Mouse (Mus musculus): ENCODE results near the gene Cfap61.
A peak's percentile ranks its signal among the peaks of the same experiment; 100 is the strongest.

Cfap61 gene

DNA sequence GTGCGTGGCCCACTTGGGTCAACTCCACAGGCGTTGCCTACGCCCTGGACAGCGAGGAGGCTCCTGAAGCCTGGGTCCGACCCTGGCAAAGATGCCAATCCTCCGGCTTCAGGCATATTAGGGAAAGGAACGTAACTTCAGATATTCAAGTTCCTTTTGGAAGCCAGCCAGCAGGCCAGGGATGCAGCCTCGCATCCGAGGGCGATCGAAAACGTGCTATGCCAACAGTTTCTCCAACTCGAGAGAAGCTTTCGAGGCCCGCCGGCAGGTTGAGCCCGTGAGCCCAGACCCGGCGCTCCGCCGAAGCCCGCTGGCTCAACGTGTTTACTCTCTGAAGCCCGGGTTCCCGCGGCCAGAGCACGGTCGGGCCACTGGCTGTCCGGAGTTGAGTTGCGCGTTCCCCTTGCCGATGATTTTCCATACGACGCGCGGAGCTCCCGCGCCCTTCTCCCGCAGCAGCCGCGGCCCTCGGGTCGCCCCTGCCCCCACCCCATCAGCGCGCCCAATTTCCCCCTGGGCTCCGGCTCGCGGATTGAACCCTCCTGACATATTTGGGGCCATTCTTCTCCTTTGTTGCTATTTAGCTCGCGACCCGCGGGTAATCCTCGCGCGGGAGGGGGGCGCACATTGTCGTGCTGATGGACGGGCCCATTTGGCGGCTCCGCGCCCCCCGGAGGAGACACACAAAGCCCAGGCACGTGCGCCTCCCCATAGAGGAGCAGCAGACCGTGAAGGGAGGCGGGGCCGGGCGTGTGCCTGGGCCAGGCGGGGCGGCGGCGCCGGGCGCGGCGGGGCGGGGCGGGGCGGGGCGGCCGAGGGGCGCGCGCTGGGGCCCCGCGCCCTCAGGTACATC, 286.7 kb downstream of the Cfap61 start, which contains the start of gene Insm1:
Gene Insm1 (plus strand): TSS at position 846 of the 853 bp plus-strand sequence.
- peak in 1 of 2 experiments; percentile 32 for DNase-seq (ENCODE audit: low spot score in 2 of 2)

DNA sequence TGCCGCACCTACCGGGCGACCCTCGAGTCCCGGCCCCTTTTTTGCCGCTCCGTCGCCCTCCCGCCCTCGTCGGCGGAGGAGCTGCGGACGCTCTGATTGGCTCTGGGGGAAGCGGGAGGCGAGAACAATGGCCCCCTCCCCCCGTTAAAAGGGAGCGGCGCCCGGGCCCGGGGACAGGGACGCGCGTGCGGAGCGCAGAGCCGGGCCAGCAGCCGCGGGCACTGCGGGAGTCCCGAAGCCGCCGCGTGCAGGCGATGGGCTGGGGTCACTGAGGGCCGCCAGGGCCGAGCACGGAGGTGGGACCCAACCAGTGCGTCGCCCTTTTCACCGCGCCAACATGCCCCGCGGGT, 287.3 kb downstream of the Cfap61 start:
- peak in 1 of 2 experiments; percentile 27 for DNase-seq (ENCODE audit: low spot score in 2 of 2)

DNA sequence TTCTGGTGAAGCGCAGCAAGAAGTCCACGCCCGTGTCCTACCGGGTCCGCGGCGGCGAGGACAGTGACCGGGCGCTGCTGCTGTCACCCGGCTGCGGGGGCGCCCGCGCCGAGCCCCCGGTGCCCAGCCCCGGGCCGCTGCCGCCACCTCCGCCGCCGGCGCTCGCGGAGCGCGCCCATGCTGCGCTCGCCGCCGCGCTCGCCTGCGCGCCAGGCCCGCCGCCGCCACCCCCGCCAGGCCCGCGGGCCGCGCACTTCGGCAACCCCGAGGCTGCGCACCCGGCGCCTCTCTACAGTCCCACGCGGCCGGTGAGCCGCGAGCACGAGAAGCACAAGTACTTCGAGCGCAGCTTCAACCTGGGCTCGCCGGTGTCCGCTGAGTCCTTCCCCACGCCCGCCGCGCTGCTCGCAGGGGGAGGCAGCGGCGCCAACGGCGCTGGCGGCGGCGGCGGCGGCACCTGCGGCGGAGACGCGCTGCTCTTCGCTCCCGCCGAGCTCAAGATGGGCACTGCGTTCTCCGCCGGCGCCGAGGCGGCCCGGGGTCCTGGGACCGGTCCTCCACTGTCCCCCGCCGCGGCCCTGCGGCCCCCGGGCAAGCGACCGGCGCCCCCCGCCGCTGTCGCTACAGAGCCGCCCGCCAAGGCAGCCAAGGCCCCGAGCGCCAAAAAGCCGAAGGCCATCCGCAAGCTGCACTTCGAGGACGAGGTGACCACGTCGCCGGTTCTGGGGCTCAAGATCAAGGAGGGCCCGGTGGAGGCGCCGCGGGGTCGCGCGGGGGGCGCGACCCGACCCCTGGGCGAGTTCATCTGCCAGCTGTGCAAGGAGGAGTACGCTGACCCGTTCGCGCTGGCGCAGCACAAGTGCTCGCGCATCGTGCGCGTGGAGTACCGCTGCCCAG, 287.9 kb downstream of the Cfap61 start:
- DNase-seq (ENCODE audit: low spot score in 2 of 2), result peak in 1 of 2 experiments; percentile 17

DNA sequence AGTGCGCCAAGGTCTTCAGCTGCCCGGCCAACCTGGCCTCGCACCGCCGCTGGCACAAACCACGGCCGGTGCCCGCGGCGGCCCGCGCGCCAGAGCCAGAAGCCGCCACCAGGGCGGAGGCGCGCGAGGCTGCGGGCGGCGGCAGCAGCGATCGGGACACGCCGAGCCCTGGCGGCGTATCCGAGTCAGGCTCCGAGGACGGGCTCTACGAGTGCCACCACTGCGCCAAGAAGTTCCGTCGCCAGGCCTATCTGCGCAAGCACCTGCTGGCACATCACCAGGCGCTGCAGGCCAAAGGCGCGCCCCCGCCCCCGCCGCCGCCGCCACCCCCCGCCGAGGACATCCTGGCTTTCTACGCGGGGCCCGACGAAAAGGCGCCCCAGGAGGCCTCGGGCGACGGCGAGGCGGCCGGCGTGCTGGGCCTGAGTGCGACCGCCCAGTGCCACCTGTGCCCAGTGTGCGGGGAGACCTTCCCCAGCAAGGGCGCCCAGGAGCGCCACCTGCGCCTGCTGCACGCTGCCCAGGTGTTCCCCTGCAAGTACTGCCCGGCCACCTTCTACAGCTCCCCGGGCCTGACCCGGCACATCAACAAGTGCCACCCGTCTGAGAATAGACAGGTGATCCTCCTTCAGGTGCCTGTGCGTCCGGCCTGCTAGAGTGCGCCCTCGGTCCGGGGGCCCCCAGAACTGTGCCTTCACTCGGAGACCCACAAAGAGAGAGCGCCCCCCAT, 288.8 kb downstream of the Cfap61 start:
- no peak for DNase-seq (ENCODE audit: low spot score in 2 of 2)

DNA sequence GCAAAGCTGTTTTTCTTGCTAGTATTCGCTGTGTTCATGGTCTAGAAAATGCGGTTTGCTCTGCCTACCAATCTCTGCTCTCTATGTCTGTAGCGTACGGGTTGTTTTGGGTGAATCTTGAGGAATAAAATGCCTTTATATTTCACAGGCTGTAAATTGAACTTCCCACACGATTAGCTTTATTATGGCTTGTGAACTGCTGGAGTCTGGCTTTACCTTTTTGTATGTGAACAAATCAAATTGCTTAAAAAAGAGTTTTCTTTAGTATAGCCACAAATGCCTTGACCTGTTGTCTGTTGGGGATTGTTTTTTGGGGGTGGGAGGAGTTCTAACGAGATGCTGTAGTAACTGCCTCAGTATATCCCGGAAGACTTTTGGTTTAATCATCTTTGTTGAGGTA, 289.6 kb downstream of the Cfap61 start:
- no peak for DNase-seq (ENCODE audit: low spot score in 2 of 2)

DNA sequence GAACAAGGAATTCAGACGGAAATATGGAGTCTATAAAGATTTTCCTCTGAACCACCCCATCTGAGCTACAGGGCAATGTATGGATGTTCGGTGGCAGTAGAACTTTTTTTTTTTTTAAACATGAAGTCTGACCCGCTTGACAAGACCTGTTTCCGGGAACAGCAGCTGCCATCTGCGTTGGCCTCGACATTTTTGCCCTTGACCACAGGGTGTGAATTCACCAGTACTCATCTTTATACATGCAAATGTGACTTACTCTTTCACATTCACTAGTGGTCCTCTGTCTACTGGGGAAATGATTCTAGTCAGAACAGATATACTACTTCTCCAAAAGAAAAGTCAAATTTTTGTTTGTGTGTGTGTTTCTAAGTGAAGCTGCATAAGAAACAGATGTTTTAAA, 291.2 kb downstream of the Cfap61 start:
- DNase-seq (ENCODE audit: low spot score in 2 of 2), result no peak

DNA sequence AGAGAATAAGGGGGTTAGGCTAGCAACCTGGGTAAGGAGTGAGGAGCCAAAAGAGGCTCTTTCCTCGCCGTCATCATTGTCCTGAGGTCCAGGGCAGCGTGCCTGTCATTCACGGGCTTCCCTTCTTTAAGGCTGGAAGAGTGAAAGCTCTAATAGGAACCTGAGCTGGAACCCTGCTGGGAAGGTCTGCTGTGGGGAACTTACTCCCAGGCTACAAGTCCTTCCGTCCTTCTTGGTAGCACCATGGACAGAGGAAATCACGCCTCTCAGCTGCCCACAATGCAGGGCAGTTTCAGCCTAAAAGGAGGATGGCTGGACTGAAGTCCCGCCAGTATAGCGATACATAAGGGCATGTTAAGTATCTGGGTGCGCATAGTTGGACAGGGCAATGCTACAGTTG, 291.9 kb downstream of the Cfap61 start:
- DNase-seq (ENCODE audit: low spot score in 2 of 2), result no peak

DNA sequence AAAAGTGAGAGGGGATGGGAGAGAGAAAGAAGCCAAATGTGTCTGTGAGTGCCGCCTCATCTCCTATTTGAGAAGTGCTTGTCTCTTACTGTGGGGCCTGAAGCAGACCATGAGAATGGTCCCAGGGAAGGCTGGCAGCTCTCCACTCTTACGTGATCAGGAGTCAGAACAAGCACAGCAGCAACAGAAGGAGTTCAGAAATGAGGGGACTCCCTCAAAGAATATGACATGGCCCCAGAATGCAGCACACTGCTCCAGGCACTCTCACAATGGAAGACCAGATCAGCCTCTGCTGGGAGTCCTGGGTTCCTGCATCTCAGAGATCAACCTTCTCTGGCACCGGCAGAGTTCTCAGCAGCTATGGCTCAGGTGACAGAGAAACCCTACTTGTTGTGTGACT, 293.1 kb downstream of the Cfap61 start:
- no peak for DNase-seq (ENCODE audit: low spot score in 2 of 2)

DNA sequence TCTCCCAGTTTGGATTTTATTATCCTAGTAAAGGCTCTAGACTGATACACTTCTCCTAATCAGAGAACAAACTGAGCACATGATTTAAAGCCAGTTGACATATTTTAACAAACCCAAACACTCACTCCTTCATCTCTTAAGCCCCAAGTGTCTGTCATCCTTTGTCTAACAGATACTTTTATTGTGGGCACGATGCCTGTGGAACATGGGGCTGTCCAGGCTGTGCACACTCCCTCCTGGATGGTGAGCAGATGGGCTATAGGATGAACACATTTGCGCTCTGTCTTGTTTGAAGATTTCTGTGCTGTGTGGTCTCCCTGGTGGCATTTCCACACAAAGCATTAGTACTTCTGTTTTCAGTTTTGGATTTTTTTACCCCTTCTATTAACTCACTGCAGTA, 293.9 kb downstream of the Cfap61 start:
- no peak for DNase-seq (ENCODE audit: low spot score in 2 of 2)

DNA sequence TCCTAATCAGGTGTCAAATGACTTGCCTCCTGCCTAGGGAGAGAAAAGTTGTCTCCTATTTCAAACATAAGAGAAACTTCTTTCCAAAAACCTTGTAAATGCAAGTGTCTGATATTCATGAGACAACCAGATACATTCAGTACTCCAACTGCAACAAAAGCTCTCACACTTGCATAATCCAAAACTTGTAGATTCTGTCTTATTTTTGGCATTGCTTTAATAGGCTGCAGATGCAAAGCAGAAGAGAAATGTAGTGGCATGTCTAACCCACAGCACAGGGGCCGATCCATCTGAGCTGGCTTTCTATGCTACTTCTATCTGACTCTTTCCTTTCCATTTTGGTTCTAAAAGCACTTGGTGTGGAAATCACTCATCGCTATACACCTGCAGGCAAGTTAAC, 296.9 kb downstream of the Cfap61 start:
- DNase-seq (ENCODE audit: low spot score in 2 of 2), result no peak

DNA sequence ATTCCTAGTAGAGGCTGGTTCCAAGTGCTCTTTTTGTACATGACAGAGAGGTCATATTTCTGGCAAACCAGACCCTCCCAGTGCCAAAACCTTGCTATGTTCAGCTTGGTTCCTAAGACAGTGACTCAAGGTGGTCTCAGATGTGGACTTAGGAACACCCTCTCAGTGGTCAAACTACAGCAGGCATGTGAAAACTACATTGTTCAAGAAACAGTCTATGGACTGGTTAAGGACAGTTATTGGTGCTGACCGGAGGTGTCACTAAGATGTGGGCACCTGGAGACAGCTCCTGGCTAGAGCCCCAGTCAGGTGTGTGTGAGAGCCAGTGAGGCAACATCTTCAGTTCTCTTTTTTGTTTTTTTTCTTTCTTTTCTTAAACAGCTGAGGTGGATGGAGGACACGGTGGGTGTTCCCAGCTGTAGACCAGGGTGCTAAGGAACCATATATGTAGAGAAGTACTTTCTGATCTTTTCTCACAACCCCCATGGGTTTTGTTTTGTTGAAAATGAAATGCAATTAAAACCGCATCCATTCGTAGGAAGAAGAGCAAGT, 304.7 kb downstream of the Cfap61 start:
- no peak for DNase-seq (ENCODE audit: low spot score in 2 of 2)

DNA sequence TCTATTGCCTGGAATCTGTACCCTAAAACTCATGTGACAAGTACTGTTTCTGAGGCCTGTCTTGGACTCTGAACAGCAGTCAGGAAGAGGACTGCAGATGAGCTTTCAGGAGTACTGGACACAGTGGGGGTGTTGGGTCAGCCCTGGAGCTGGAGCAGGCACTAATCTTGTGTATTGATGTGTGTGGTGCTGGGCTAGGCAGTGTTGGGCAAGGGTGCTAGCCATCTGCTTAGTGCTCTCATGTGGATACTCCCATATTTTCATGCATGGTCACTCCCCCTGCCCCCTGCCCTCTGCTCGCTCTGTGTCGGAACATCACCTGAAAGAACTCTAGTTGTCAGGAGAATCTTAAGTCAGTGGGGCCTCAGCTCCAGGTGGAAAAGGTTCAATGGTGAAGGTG, 309.5 kb downstream of the Cfap61 start:
- no peak for DNase-seq (ENCODE audit: low spot score in 2 of 2)

DNA sequence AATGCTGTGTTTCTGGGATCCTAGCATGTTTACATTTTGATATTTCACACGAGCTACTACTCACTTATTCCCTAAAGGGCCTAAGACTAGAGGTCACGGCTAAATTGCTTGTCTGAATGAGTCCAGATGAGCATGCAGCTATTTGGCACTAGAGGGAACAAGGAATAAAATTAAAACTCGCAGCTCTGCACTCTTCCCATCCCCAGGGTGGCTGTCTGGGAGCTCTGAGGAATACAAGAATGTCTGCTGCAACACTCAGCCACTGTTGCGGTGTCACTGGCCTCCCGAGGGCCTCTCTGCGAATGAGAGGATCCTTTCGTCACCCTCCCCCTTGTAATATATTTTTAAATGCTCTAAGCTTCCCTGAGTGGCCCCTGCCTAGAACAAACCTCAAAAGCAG, 310.8 kb downstream of the Cfap61 start:
- DNase-seq (ENCODE audit: low spot score in 2 of 2), result no peak

DNA sequence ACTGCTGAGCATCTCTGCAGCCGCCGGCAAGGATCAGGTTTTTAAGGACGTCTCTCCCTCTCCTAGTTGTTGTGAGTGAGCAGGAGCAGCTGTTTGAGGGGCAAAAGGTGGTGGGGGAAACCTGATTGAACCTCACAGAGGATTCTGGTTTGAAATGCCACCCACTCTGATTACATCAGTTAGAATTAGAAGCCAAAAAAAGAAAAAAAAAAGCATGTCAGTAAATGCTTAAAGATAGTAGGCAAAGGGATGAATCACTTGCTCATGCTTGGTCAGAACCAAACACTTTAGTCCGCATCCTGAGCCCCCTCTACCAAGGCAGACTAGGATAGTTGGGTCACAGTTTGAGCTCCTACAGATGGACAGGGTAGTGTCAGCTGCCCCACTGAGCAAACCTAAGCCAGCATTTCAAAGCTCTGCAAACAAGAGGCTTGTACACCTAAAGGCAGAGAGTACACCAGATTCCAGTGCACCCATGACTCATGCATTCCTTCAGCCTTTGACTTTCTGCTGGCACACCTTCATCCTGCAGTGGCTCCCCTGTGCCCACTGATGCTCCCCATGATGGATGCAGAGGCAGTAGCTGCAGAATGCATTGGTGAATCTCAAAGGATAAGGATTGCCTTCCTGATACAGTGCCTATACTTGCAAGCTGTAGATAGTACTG, 312.0 kb downstream of the Cfap61 start:
- DNase-seq (ENCODE audit: low spot score in 2 of 2), result no peak

DNA sequence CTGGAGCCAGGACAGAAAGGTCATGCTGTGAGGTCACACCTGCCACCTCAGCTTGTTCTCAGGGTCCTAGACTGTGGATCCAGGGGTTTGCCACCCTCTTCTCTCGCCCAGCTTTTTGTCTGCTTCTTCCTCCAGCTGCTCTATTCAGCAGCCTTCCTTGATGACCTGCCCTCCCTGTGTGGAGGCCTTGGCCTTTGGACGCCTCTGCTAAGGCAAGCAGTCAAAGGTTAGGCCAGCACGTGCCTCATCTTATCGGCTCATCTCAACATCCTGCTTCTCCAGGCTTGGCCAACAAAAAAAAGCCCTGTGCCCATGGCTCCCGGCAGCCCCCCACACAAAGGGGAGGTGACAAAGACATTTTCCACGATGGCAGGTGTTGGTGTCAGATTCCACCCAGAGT, 313.0 kb downstream of the Cfap61 start:
- DNase-seq (ENCODE audit: low spot score in 2 of 2), result no peak

DNA sequence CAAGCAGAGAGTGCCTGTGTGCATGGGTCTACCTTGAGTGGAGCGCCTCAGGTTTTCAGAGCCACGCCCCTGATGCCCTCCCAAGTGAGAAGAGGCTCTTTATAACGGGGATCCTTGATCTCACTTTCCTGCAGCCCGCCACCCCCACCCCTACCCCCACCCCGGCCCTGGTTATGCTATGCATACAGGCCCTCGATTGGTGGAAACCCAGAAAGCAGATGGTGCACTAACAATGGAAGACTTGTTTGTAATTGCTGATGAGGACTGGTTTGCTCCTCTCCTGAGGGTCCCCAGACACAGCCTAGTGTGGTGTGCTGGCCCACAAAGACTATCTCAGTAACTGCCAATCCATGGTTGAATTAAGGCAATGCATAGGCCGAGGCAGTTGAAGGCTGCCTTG, 314.4 kb downstream of the Cfap61 start:
- DNase-seq (ENCODE audit: low spot score in 2 of 2), result no peak

DNA sequence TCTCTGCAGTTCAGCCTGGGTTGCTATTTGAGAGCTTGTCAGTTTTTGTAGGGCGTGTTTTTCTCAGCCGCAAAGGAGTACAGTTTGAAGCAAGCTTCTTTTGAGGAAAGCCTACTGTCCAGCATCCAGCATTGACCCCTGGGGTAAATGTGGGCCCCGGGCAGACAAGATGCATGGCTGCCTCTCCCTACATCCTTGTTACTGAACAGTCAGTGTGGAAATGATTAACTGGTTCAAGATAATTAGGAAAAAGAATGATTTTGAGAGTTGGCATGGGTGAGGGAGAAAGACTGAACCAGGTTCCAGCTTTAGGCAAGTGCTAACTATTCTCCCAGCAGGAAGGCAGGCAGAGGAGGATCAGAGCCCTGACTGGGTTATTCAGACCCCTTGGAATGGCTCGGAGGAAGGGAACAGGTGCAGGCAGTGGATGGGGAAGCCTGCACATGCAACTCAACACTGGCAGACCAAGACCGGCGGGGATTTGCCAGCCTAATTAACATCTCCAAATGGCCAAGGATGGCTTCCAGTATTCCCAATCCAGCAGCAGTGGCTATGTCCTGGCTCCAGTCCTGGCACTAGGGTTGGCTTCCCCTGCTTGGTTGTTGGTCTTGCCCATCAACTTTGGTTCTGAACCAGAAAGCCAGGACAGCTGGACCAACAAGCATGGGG, 315.8 kb downstream of the Cfap61 start:
- no peak for DNase-seq (ENCODE audit: low spot score in 2 of 2)

DNA sequence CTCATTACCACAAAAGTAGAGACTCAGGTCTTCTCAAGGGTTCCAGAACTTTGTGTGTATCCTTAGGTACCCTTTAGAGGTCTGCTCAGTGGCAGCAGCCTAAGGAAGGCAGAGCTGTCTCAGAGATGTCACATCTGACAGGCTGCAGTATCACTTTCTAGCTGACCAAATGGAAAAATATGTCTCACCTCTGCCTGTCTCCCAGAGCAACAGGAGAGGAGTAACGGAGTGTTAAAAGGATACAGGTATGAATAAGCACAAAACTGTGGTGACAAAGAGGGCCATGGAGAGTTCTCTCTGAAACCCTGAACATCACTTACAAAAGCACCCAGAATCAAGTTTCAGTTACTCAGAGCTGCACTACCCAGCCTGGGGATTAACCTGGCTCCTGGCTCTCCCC, 319.8 kb downstream of the Cfap61 start:
- no peak for DNase-seq (ENCODE audit: low spot score in 2 of 2)

DNA sequence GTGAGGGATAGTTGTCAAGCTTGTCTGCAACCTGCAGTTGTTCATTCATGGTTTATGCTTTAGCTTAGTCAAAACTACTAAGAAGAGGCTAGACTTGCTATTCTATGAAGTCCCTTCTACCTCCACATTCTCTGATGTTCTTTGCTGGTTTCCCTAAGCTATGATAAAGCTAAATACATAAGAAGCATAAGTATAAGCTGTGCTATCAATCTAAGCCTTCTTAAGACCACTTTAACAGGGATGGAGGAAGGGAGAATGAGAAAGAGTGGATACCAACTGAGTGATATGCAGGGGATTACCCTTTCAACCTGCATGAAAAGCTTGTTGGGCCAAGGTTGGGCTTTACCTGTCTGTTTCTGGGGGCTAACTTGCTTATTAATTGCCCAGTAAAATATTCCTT, 321.1 kb downstream of the Cfap61 start:
- DNase-seq (ENCODE audit: low spot score in 2 of 2), result no peak

DNA sequence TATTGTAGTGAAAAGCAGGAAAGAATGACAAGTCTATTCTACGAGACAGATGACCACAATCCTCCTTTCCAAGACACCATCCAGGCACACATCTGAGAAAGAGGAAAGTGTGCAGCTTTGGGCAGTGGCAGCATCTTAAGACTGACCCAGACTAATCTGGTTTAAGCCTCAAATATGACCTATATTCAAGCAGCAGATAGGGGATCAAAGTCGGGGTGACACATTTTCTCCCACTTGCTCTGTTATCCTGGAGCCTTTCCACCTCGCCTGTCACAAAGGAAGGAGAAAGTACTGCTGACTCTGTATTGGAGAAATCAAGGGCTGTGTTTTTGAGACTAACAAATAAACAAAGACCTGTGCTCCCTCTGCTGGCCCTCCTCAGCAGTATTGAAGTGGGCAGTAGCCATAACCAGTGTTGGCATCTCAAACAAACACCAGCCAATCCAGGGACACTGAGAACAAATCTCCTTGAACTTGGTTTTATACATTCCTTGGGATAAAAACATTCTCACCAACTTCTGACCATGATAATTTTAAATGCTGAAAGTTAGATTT, 321.8 kb downstream of the Cfap61 start:
- DNase-seq (ENCODE audit: low spot score in 2 of 2), result no peak

DNA sequence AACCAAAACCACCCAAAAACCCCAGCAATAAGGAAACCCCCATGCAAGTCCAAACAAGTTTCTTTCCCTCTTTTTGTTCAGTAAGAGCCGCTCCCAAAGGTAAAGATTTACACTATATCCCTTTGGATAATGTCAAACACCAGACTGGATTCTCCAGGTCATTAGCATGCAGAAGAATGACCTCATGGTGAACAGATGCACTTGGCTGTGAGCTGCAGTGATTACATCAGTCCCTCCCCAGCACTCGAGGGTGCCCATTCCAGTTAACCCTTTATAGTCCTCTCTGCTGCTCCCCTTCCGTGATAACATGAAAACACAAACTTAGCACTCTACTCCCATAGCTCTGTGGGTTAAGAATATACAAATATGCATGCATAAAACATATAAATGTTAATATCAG, 322.5 kb downstream of the Cfap61 start:
- no peak for DNase-seq (ENCODE audit: low spot score in 2 of 2)
